Mouse (Mus musculus): ENCODE results near the gene Fbxw8. TPM values are rescaled to one million over a fixed set of nuclear protein-coding genes. Genes with fewer than 3 reads are reported as not detected.

The Fbxw8 gene
- polyA plus RNA-seq, 1 experiment: 37.1 TPM

GRCm38 (mm10) chr5:118029420-118029819 lies 125.8 kb downstream of the Fbxw8 start:
- H3K9ac ChIP-seq (ENCODE audit: low read depth, poor library complexity, severe bottlenecking): no peak overlapping the region
- H3K9me3 ChIP-seq (replicated peaks; ENCODE audit: control insufficient read depth, insufficient read depth, low read length, poor library complexity, severe bottlenecking): no peaks in the 10 kb centered on the region
- H3K4me1 ChIP-seq (ENCODE audit: control insufficient read depth, insufficient read depth, low read length): peaks cover 6% of the 10 kb centered on the region
- H3K4me3 ChIP-seq (ENCODE audit: low read depth, low read length): no peak overlapping the region
- no peak for TF ChIP-seq POLR2A (IDR thresholded peaks at IDR 0.05; ENCODE audit: insufficient read depth, low read length)
- no peak for TF ChIP-seq EP300 (IDR thresholded peaks at IDR 0.05; ENCODE audit: insufficient read depth, low read depth, low read length)
- no peak for TF ChIP-seq CTCF (IDR thresholded peaks at IDR 0.05; ENCODE audit: low read depth, low read length)
- H3K27me3 ChIP-seq (ENCODE audit: control insufficient read depth, insufficient read depth, low read length, poor library complexity, severe bottlenecking): peaks cover 19% of the 10 kb centered on the region
- no peaks in the 10 kb centered on the region for H3K36me3 ChIP-seq (ENCODE audit: control insufficient read depth, insufficient read depth, low read length, poor library complexity, severe bottlenecking)
- no peak overlapping the region for H3K27ac ChIP-seq (ENCODE audit: insufficient read depth, low read length)

- H3K36me3 ChIP-seq (ENCODE audit: control insufficient read depth, insufficient read depth, low read length, poor library complexity, severe bottlenecking): no peaks in the 10 kb centered on the region
- peaks cover 19% of the 10 kb centered on the region for H3K27me3 ChIP-seq (ENCODE audit: control insufficient read depth, insufficient read depth, low read length, poor library complexity, severe bottlenecking)
- H3K9me3 ChIP-seq (replicated peaks; ENCODE audit: control insufficient read depth, insufficient read depth, low read length, poor library complexity, severe bottlenecking): no peaks in the 10 kb centered on the region
- no peak overlapping the region for H3K27ac ChIP-seq (ENCODE audit: insufficient read depth, low read length)
- H3K4me3 ChIP-seq (ENCODE audit: low read depth, low read length): peak overlapping the region; percentile 54
- 0 out of 2 replicates have a peak overlapping the region, but pooled peaks have one; percentile 66 for H3K9ac ChIP-seq (ENCODE audit: low read depth, poor library complexity, severe bottlenecking)
- TF ChIP-seq CTCF (IDR thresholded peaks at IDR 0.05; ENCODE audit: low read depth, low read length) (no peak), EP300 (IDR thresholded peaks at IDR 0.05; ENCODE audit: insufficient read depth, low read depth, low read length) (no peak), POLR2A (IDR thresholded peaks at IDR 0.05; ENCODE audit: insufficient read depth, low read length) (no peak)
- H3K4me1 ChIP-seq (ENCODE audit: control insufficient read depth, insufficient read depth, low read length): peaks cover 5% of the 10 kb centered on the region
These were observed 126.2 kb downstream of the Fbxw8 start for GRCm38 (mm10) chr5:118029035-118029408.

DNA sequence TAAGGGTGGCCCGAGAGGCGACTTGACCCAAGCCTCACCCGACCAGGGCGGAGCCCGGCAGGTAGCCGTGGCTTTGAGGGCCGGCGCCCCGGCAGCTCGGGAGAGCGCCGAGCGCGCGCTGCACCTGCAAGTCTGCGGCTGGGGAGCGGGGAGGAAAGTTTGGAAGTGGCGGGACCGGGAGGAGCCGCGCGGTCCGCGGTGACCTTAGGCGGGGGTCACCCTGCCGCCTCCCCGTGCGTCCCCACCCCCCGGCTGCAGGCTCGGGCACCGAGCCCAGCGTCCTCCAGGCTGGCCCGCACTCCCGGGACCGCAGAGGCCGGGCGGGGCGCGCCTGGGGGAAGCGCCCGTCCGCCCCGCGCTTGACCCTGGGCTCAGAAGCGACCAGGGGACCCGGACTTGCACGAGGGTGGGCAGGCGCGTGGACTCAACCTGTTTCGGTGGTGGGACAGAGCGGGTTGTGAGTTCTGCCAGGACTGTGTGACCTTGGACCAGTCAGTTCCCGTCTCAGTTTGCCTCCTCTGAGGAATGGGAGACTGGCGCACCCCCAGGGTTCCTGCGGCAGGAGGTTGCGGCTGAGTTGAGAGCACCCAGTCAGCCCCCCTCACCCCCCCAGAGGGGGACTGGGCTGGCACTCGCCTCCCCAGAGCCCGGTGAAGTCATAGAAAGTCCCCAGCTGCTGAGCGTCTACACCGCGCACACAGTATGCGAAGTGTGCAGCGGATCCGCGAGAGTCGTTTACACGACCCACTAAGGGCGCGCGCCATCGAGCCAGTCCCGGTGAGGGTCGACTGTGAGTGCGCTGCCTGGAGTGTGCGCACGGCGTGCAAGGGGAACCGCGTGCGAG lies 126.9 kb downstream of the Fbxw8 start:
- no peak overlapping the region for H3K27ac ChIP-seq (ENCODE audit: insufficient read depth, low read length)
- no peaks in the 10 kb centered on the region for H3K36me3 ChIP-seq (ENCODE audit: control insufficient read depth, insufficient read depth, low read length, poor library complexity, severe bottlenecking)
- peaks cover 2% of the 10 kb centered on the region for H3K4me1 ChIP-seq (ENCODE audit: control insufficient read depth, insufficient read depth, low read length)
- H3K9me3 ChIP-seq (replicated peaks; ENCODE audit: control insufficient read depth, insufficient read depth, low read length, poor library complexity, severe bottlenecking): no peaks in the 10 kb centered on the region
- H3K27me3 ChIP-seq (ENCODE audit: control insufficient read depth, insufficient read depth, low read length, poor library complexity, severe bottlenecking): peaks cover 19% of the 10 kb centered on the region
- H3K4me3 ChIP-seq (ENCODE audit: low read depth, low read length): peak overlapping the region; percentile 54
- H3K9ac ChIP-seq (ENCODE audit: low read depth, poor library complexity, severe bottlenecking): peak overlapping the region; percentile 66
- TF ChIP-seq EP300 (IDR thresholded peaks at IDR 0.05; ENCODE audit: insufficient read depth, low read depth, low read length): no peak
- TF ChIP-seq POLR2A (IDR thresholded peaks at IDR 0.05; ENCODE audit: insufficient read depth, low read length): no peak
- TF ChIP-seq CTCF (IDR thresholded peaks at IDR 0.05; ENCODE audit: low read depth, low read length): no peak

DNA sequence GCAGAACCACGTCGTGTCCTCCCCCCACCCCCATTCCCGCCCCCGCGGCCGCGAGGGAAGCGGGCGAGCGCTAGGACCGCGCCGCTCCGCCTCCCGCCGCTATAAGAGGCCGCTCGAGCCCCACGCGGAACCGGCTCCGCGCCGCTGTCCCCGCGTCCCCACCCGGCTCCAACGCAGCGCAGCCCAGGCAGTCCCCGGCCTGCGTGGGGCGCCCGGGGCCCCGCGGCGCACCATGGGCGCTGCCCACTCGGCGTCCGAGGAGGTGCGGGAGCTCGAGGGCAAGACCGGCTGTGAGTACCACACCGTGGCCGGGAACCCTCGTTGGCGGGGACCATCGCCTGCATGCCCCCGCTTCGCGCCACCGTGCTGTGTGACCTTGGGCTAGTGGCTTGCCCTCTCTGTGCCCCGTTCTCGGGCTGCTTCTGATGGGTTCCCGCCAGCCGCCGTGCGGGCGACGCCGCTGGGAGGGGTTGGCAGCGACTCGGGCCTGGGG lies 127.5 kb downstream of the Fbxw8 start, which contains the start of gene Tesc:
Gene Tesc, plus strand, starts transcription at position 46 of the 493 bp plus-strand sequence.
- H3K9ac ChIP-seq (ENCODE audit: low read depth, poor library complexity, severe bottlenecking): peak within 1 kb of the TSS; percentile 66
- peak within 1 kb of the TSS; percentile 54 for H3K4me3 ChIP-seq (ENCODE audit: low read depth, low read length)
- H3K27ac ChIP-seq (ENCODE audit: insufficient read depth, low read length): no peak within 1 kb of the TSS
- H3K27me3 ChIP-seq (ENCODE audit: control insufficient read depth, insufficient read depth, low read length, poor library complexity, severe bottlenecking): peaks cover 19% of the 10 kb centered on the region
- peaks cover 2% of the 10 kb centered on the region for H3K4me1 ChIP-seq (ENCODE audit: control insufficient read depth, insufficient read depth, low read length)
- no peaks in the 10 kb centered on the region for H3K36me3 ChIP-seq (ENCODE audit: control insufficient read depth, insufficient read depth, low read length, poor library complexity, severe bottlenecking)
- TF ChIP-seq POLR2A (IDR thresholded peaks at IDR 0.05; ENCODE audit: insufficient read depth, low read length) (no peak), CTCF (IDR thresholded peaks at IDR 0.05; ENCODE audit: low read depth, low read length) (no peak), EP300 (IDR thresholded peaks at IDR 0.05; ENCODE audit: insufficient read depth, low read depth, low read length) (no peak)
- no peaks in the 10 kb centered on the region for H3K9me3 ChIP-seq (replicated peaks; ENCODE audit: control insufficient read depth, insufficient read depth, low read length, poor library complexity, severe bottlenecking)

DNA sequence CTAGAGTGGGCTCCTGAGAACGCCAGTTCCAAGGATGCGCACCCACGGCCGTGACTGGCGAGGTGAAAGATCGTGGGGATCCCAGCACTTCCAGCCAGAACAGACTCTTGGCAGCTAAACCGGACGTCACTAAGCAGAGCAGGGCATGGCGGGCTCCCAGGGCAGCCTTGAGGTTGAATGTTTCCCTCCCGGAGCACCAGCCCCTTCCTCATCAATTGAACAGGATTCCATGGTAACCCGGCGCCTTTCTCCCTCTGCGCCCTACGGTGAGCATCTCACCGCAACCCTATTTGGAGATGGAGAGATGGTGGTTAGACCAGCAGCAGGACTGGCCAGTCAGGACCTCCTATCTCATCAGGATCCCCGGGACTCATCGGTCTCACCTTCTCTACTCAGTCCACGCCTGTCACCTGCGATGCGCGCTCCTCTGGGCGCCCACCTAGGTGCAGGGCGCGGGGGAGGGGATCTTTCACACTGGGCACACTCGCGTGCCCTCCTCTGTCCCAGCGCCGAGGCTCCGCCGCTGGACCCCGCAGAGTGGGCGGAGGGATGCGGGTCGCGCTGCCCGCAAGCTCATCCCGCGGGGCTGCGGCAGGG lies 128.1 kb downstream of the Fbxw8 start:
- TF ChIP-seq POLR2A (IDR thresholded peaks at IDR 0.05; ENCODE audit: insufficient read depth, low read length): no peak
- TF ChIP-seq EP300 (IDR thresholded peaks at IDR 0.05; ENCODE audit: insufficient read depth, low read depth, low read length): no peak
- TF ChIP-seq CTCF (IDR thresholded peaks at IDR 0.05; ENCODE audit: low read depth, low read length): no peak
- Histone ChIP-seq H3K27ac (ENCODE audit: insufficient read depth, low read length) (no peak overlapping the region), H3K4me3 (ENCODE audit: low read depth, low read length) (peak overlapping the region; percentile 54), H3K27me3 (ENCODE audit: control insufficient read depth, insufficient read depth, low read length, poor library complexity, severe bottlenecking) (peaks cover 19% of the 10 kb centered on the region), H3K9ac (ENCODE audit: low read depth, poor library complexity, severe bottlenecking) (peak overlapping the region; percentile 66), H3K4me1 (ENCODE audit: control insufficient read depth, insufficient read depth, low read length) (peaks cover 2% of the 10 kb centered on the region), H3K9me3 (replicated peaks; ENCODE audit: control insufficient read depth, insufficient read depth, low read length, poor library complexity, severe bottlenecking) (no peaks in the 10 kb centered on the region), H3K36me3 (ENCODE audit: control insufficient read depth, insufficient read depth, low read length, poor library complexity, severe bottlenecking) (no peaks in the 10 kb centered on the region)
